Mouse (Mus musculus) ES-E14 (cell line): ENCODE measurements around the gene Aars2.

Experiments used
- CHD2 ChIP-seq: IDR thresholded peaks from 2 replicates; pipeline ENCODE4 v1.6.1; 2014; ENCODE audit warnings: mild to moderate bottlenecking, low read depth, low read length, inconsistent platforms
- MAFK ChIP-seq: IDR thresholded peaks from 2 replicates; pipeline ENCODE4 v1.6.1; 2014; ENCODE audit warnings: mild to moderate bottlenecking, low read depth, low read length, inconsistent platforms; ENCODE audit not compliant: insufficient read depth

GRCm38 (mm10) chr17:45548541-45549512 lies 42.2 kb downstream of the Aars2 start:
- TF ChIP-seq CHD2 (no peak), MAFK (no peak)
